In the genomic region with DNA sequence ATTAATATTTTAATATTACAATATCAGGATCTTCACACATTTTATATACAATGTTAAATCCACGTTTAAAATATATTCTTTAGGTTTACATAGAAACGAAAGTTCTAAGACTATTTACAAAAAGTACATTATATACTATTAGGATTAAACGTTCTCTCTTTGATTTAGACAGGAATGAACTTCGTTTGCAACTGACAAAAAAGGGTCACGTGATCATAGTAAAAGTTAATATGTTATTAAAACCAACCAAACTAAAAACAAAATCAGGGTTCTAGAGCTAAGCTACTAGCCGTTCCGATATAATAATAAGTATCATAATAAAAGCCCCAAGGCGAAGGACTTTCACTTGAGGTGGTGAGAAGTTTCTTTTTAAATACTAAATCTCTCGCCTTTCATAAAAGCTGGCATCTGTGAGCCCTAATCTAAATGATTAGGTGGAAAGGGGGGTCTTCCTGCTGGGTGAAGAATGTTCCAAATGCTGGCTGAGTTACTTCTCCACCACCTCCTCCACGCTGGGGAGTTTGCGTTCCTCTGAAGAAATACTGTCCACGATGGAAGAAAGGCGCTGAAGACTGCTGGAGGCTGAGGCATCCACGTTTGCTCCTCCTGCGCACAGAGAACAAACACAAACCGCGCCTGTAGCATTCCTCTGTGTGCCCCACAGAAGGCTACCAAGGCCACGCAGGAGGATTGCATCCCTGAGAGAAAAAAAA, we compare ENCODE assay signal across 9 mouse cellular contexts. TPM values are rescaled to one million over a fixed set of nuclear protein-coding genes. Genes with fewer than 3 reads are reported as not detected.
DNase-seq lines count a peak whose midpoint lies in the region; ATAC-seq and TF ChIP-seq lines count a peak whose summit lies in the region.
"Had no signal": no experiment of that assay in that cellular context is flagged by ENCODE, and none has a peak within 500 bp of the region (broad histone marks: within the 10 kb centered on the region; RNA-seq: fewer than 3 reads in every experiment).

No protein-coding gene starts in this region.

- no peaks in the 10 kb centered on the region for H3K36me3 ChIP-seq in heart, embryonic 13.5 days
- H3K36me3 ChIP-seq in ES-E14 (ENCODE audit: control insufficient read depth, insufficient read depth, low read length, poor library complexity, severe bottlenecking) = no peaks in the 10 kb centered on the region
- no peaks in the 10 kb centered on the region for H3K36me3 ChIP-seq in forebrain, embryonic 15.5 days
- no peaks in the 10 kb centered on the region for H3K36me3 ChIP-seq in midbrain, embryonic 11.5 days (ENCODE audit: control insufficient read depth, insufficient read depth, low read length)
- no peaks in the 10 kb centered on the region for H3K36me3 ChIP-seq in thymus, adult 2 months (ENCODE audit: control insufficient read depth, insufficient read depth, low read length)

- H3K27me3 ChIP-seq in heart, embryonic 13.5 days (replicated peaks) = no peaks in the 10 kb centered on the region
- no peaks in the 10 kb centered on the region for H3K27me3 ChIP-seq in forebrain, embryonic 15.5 days
- H3K27me3 ChIP-seq in midbrain, embryonic 11.5 days (ENCODE audit: control insufficient read depth, insufficient read depth, low read length) = no peaks in the 10 kb centered on the region
- no peaks in the 10 kb centered on the region for H3K27me3 ChIP-seq in thymus, adult 2 months (ENCODE audit: control insufficient read depth, insufficient read depth, low read length)

- intact Hi-C loops in heart, postnatal 10 days (cut with DNase I) = no loop called here

- peak overlapping the region; percentile 74 for H3K9ac ChIP-seq in heart, embryonic 13.5 days
- no peak overlapping the region for H3K9ac ChIP-seq in ES-E14 (ENCODE audit: insufficient read depth, low read depth, low read length, poor library complexity, severe bottlenecking)
- peak overlapping the region; percentile 33 for H3K9ac ChIP-seq in forebrain, embryonic 15.5 days (replicated peaks)
- no peak overlapping the region for H3K9ac ChIP-seq in midbrain, embryonic 11.5 days (ENCODE audit: low read length)

- peak overlapping the region; percentile 40 for H3K4me3 ChIP-seq in heart, embryonic 13.5 days
- peak overlapping the region in 1 of 2 experiments; percentile 24; a peak in 1 of 4 replicates for H3K4me3 ChIP-seq in ES-E14 (ENCODE audit: insufficient read depth in 1 of 2, low read depth in 1 of 2, low read length in 2 of 2, poor library complexity in 1 of 2, severe bottlenecking in 1 of 2)
- peak overlapping the region; percentile 37 for H3K4me3 ChIP-seq in forebrain, embryonic 15.5 days
- 0 out of 2 replicates have a peak overlapping the region, but pooled peaks have one; percentile 2 for H3K4me3 ChIP-seq in midbrain, embryonic 11.5 days (ENCODE audit: low read depth, low read length)
- no peak overlapping the region for H3K4me3 ChIP-seq in thymus, adult 2 months (ENCODE audit: control insufficient read depth, insufficient read depth, low read length)

- no peak for ATAC-seq in heart, embryonic 13.5 days (ENCODE audit: extremely low read depth, insufficient number of reproducible peaks, low FRiP score, low TSS enrichment)
- no peak; the same call in 1 of the 2 replicates for ATAC-seq in forebrain, embryonic 15.5 days (replicated peaks)
- ATAC-seq in midbrain, embryonic 11.5 days (ENCODE audit: low FRiP score) = peak; percentile 66

- no peaks in the 10 kb centered on the region for H3K9me3 ChIP-seq in heart, embryonic 13.5 days
- H3K9me3 ChIP-seq in ES-E14 (ENCODE audit: control insufficient read depth, insufficient read depth, low read depth, low read length) = no peaks in the 10 kb centered on the region
- no peaks in the 10 kb centered on the region for H3K9me3 ChIP-seq in forebrain, embryonic 15.5 days
- H3K9me3 ChIP-seq in midbrain, embryonic 11.5 days (ENCODE audit: control insufficient read depth, low read length) = no peaks in the 10 kb centered on the region

- peak overlapping the region; percentile 67 for H3K4me2 ChIP-seq in heart, embryonic 13.5 days
- H3K4me2 ChIP-seq in forebrain, embryonic 15.5 days (replicated peaks) = peak overlapping the region; percentile 57
- peak overlapping the region; percentile 29 for H3K4me2 ChIP-seq in midbrain, embryonic 11.5 days

- no peak for TF ChIP-seq POLR2A in thymus, adult 2 months (IDR thresholded peaks at IDR 0.05; ENCODE audit: control insufficient read depth, extremely low read depth, insufficient read depth, low read length, poor library complexity)

- H3K27ac ChIP-seq in heart, embryonic 13.5 days (replicated peaks) = no peak overlapping the region
- H3K27ac ChIP-seq in ES-E14 (ENCODE audit: insufficient read depth, low read depth, low read length, poor library complexity, severe bottlenecking) = no peak overlapping the region
- H3K27ac ChIP-seq in forebrain, embryonic 15.5 days (replicated peaks) = no peak overlapping the region
- no peak overlapping the region for H3K27ac ChIP-seq in midbrain, embryonic 11.5 days (ENCODE audit: low read depth, low read length)
- no peak overlapping the region for H3K27ac ChIP-seq in thymus, adult 2 months (ENCODE audit: control insufficient read depth, insufficient read depth, low read length)

- in situ Hi-C loops in ES-E14 (cut with MboI; ENCODE audit: low sequenced_read_pairs in 2 of 2, unreplicated experiment in 2 of 2) = no loop called here

- WGBS in heart, embryonic 13.5 days = 31% methylated on average over 18 of the region's 18 CpGs
- WGBS in forebrain, embryonic 15.5 days = 31% methylated on average over 18 of the region's 18 CpGs
- 45% methylated on average over 18 of the region's 18 CpGs for WGBS in midbrain, embryonic 11.5 days
- WGBS in thymus, adult 2 months = 32% methylated on average over 18 of the region's 18 CpGs

- no peak for DNase-seq in heart, postnatal 10 days
- DNase-seq in ES-E14 (ENCODE audit: low read depth, low spot score) = peak; percentile 1
- peak; percentile 91 for DNase-seq in midbrain, embryonic 11.5 days (ENCODE audit: low spot score, missing footprints)
- DNase-seq in gastrocnemius, postnatal 4 days (ENCODE audit: low spot score in 2 of 2) = no peak
- no peak for DNase-seq in thymus, adult 2 months
- no peak for DNase-seq in testis, postnatal 10 days (ENCODE audit: low spot score)
- DNase-seq: lung, postnatal 36 days had no signal

- no peak for TF ChIP-seq CTCF in thymus, adult 2 months (IDR thresholded peaks at IDR 0.05; ENCODE audit: borderline replicate concordance, control insufficient read depth, extremely low read depth, insufficient read depth, low read length, poor library complexity)

- peaks cover 15% of the 10 kb centered on the region for H3K4me1 ChIP-seq in heart, embryonic 13.5 days
- H3K4me1 ChIP-seq in ES-E14 (ENCODE audit: control insufficient read depth in 2 of 2, insufficient read depth in 2 of 2, low read length in 2 of 2, poor library complexity in 1 of 2) = 0 out of 4 replicates have a peak, but pooled peaks cover 0 to 1% of the 10 kb centered on the region in 2 experiments
- H3K4me1 ChIP-seq in forebrain, embryonic 15.5 days = no peaks in the 10 kb centered on the region
- peaks cover 2% of the 10 kb centered on the region; the same call in 1 of the 2 replicates for H3K4me1 ChIP-seq in midbrain, embryonic 11.5 days (ENCODE audit: control insufficient read depth, insufficient read depth, low read length)
- H3K4me1 ChIP-seq in thymus, adult 2 months (replicated peaks; ENCODE audit: control insufficient read depth, insufficient read depth, low read length) = no peaks in the 10 kb centered on the region

TF ChIP-seq in ES-E14, 5 proteins besides CTCF, POLR2A, EP300 and RAD21:
- no peak for TF ChIP-seq ZC3H11A (IDR thresholded peaks at IDR 0.05; ENCODE audit: borderline replicate concordance, low read depth, low read length)
- no peak for TF ChIP-seq HCFC1 (IDR thresholded peaks at IDR 0.05; ENCODE audit: borderline replicate concordance, insufficient read depth, low read length)
- no peak for TF ChIP-seq CHD2 (IDR thresholded peaks at IDR 0.05; ENCODE audit: low read depth, low read length)
- no peak for TF ChIP-seq MAFK (IDR thresholded peaks at IDR 0.05; ENCODE audit: insufficient read depth, low read depth, low read length)
- no peak; the same call in 1 of the 2 replicates for TF ChIP-seq ZNF384 (IDR thresholded peaks at IDR 0.05; ENCODE audit: low read depth, low read length)

RNA-seq across cellular contexts. Expression of a gene that starts 1.5 kb away (rescaled TPM):
- 0.37 TPM in 1 of 2 replicates, not detected in the other for polyA plus RNA-seq in heart, embryonic 13.5 days (2015; fragmentation: Nextera tagmentation; extraction: Ambion mirVana)
- total RNA-seq in heart, postnatal 10 days (2021) = not detected
- total RNA-seq in ES-E14 (2012; rRNA removed) = not detected in 2 replicates
- not detected in 2 replicates for polyA plus RNA-seq in forebrain, embryonic 15.5 days (2015; fragmentation: Nextera tagmentation; extraction: Ambion mirVana)
- polyA plus RNA-seq in midbrain, embryonic 11.5 days (2014; fragmentation: Nextera tagmentation; extraction: Ambion mirVana) = 0.12 TPM in 1 of 2 replicates, not detected in the other
- 100 to 1,000 TPM; 133 to 164 TPM for total RNA-seq in gastrocnemius, postnatal 4 days (2021)
- polyA plus RNA-seq in thymus, adult 2 months (2012; rRNA removed) = not detected in 2 replicates

RNA-seq across cellular contexts. Expression of a gene that starts 7.1 kb away (rescaled TPM):
- 0.11 and 0.15 TPM in 2 replicates for polyA plus RNA-seq in heart, embryonic 13.5 days (2015; fragmentation: Nextera tagmentation; extraction: Ambion mirVana)
- not detected for total RNA-seq in heart, postnatal 10 days (2021)
- not detected in 2 replicates for total RNA-seq in ES-E14 (2012; rRNA removed)
- not detected in 2 replicates for polyA plus RNA-seq in forebrain, embryonic 15.5 days (2015; fragmentation: Nextera tagmentation; extraction: Ambion mirVana)
- 0.44 and 0.83 TPM in 2 replicates for polyA plus RNA-seq in midbrain, embryonic 11.5 days (2014; fragmentation: Nextera tagmentation; extraction: Ambion mirVana)
- total RNA-seq in gastrocnemius, postnatal 4 days (2021) = 10 to 100 TPM; 19.8 to 20.5 TPM
- polyA plus RNA-seq in thymus, adult 2 months (2012; rRNA removed) = not detected in 2 replicates

Comparison
In these comparisons a context has a peak if more than half of its experiments do, and no peak if none do; other contexts are left out.
1. H3K9ac ChIP-seq: peak in heart, embryonic 13.5 days (single experiment) and forebrain, embryonic 15.5 days (single experiment); none in ES-E14 (single experiment) and midbrain, embryonic 11.5 days (single experiment).
2. DNase-seq: peak in ES-E14 (single experiment) and midbrain, embryonic 11.5 days (single experiment); none in heart, postnatal 10 days (0 of 2), gastrocnemius, postnatal 4 days (0 of 2), thymus, adult 2 months (single experiment) and testis, postnatal 10 days (single experiment).
3. Peak in every context shown above with its lines, with median percentiles within 50 percentile points of each other: H3K4me2 ChIP-seq.